Mouse (Mus musculus): Measurements from ENCODE around the gene Adamts6.
A peak's percentile ranks its signal among the peaks of the same experiment; 100 is the strongest.

Gene Adamts6

GRCm38 (mm10) chr13:104517638-104518311, 230.1 kb downstream of the Adamts6 start:
- no peak for DNase-seq (ENCODE audit: low spot score)

DNA sequence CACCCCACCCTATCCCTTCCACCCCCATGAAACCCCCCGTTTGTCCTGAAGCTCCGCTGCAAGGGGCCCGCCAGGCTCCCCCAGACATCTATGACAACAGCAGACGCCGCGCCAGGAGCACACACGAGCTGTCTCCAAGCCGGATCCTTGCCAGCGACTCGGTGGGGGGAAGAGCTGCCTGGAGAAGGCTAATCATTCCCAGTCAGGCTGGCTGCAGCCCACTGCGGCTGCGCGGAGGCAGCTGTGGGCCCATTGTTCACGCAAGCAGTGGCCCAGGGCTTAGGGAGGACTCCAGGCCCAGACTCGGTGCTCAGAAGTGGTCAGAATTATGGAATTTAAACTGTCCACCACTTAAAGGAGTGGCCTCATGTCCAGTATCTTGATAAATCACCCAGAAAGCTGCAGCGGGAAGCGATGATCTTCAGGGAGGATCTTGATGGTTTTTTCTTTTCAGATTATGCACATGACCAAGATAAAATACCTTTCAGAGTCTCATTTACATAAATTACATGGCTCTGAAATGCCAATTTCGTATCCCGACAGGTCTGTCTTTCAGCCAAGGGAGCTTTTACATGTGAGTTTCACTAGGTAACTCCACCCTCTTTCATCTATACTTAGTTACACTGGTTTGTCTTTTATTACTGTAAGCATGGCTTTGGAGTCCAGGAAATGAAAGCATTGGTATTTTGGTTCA, 230.8 kb downstream of the Adamts6 start:
- DNase-seq (ENCODE audit: low spot score), result peak; percentile 77

GRCm38 (mm10) chr13:104519006-104519695, 231.5 kb downstream of the Adamts6 start:
- no peak for DNase-seq (ENCODE audit: low spot score)

- no peak for DNase-seq (ENCODE audit: low spot score)
Observed at GRCm38 (mm10) chr13:104519981-104520380, 232.3 kb downstream of the Adamts6 start.

- DNase-seq (ENCODE audit: low spot score), result no peak
Observed at GRCm38 (mm10) chr13:104520461-104520860, 232.8 kb downstream of the Adamts6 start.

- DNase-seq (ENCODE audit: low spot score), result no peak
Observed at GRCm38 (mm10) chr13:104521532-104521931, 233.9 kb downstream of the Adamts6 start.

GRCm38 (mm10) chr13:104525656-104526055, 238.0 kb downstream of the Adamts6 start:
- DNase-seq (ENCODE audit: low spot score), result no peak

DNA sequence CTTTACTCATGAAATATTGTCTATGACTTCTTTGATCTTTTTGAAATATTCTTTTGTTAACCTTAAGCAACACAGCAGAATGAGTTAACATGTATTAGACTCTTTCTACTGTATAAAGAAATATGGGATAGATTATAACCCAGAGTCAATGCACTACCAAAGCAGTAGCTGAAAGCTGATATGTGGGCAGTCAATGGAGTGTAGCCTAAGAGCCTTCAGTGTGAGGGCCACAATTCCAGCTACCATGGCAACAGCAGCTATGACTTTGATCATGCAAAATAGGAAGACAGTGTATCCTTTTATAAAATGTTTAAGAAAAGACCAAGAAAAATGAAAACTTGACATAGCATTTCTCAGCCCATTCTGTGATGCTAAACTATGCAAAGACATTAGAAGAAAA, 241.6 kb downstream of the Adamts6 start:
- no peak for DNase-seq (ENCODE audit: low spot score)

DNA sequence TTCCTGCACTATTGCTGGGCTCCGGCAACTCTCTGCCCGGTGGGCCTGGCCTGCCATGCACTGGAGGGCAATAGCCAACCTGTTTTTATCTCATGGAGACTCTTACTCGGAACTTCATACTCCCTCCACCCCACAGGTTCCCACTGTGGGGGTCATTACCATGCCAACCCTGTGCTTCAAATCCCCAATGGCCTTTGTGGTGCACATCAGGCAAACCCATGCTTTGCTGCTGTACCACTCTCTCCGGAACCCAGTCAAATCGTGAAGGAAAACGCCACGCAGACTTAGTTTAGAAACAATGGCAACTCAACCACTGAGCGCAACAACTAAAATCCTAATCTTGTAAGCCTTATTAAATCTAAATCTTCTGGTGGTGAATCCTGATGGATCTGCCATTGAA, 244.2 kb downstream of the Adamts6 start:
- DNase-seq (ENCODE audit: low spot score), result no peak

DNA sequence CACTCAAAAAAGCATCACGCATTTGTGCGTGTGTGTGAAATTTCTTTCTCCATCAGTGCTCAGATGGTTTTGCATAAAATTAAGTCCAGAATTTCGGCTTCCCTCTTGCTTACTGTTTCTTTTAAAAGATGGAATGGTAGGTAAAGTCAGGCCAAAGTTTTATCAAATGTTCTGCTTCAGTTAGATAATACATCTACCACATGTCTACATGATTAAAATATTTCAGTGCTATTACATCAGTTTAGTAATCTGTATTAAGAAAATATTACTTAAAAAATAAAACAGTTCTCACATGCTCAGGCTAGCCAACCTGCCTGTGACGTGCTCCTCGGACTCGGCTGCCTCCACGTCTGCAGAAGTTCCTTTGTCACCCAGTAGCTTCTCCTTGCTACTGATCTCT, 245.1 kb downstream of the Adamts6 start:
- no peak for DNase-seq (ENCODE audit: low spot score)

- no peak for DNase-seq (ENCODE audit: low spot score)
Observed at GRCm38 (mm10) chr13:104533806-104534495, 246.3 kb downstream of the Adamts6 start.

GRCm38 (mm10) chr13:104540861-104541398, 253.3 kb downstream of the Adamts6 start:
- no peak for DNase-seq (ENCODE audit: low spot score)

- no peak for DNase-seq (ENCODE audit: low spot score)
Observed at GRCm38 (mm10) chr13:104542123-104542758, 254.6 kb downstream of the Adamts6 start.

- no peak for DNase-seq (ENCODE audit: low spot score)
Observed at GRCm38 (mm10) chr13:104542759-104543141, 255.1 kb downstream of the Adamts6 start.

Measured in ovary, postnatal 14 days (tissue).